Mouse (Mus musculus): Measurements from ENCODE around the gene Itga7. TPM values are rescaled to one million over a fixed set of nuclear protein-coding genes. Genes with fewer than 3 reads are reported as not detected.
A peak's percentile ranks its signal among the peaks of the same experiment; 100 is the strongest.

The Itga7 gene
- 10 to 100 TPM; 29.5 to 35.4 (median 31.6) TPM for total RNA-seq (2022)

GRCm38 (mm10) chr10:128933574-128933973 lies at the start of gene Itga7:
Gene Itga7 (plus strand): TSS chr10:128933818.
- no peak for DNase-seq (ENCODE audit: low spot score in 2 of 2)

- DNase-seq (ENCODE audit: low spot score in 2 of 2): no peak
Measured at GRCm38 (mm10) chr10:128888941-128889827, 44.4 kb upstream of the Itga7 start.

- DNase-seq (ENCODE audit: low spot score in 2 of 2): no peak
Measured at GRCm38 (mm10) chr10:128889846-128890245, 43.8 kb upstream of the Itga7 start.

- DNase-seq (ENCODE audit: low spot score in 2 of 2): no peak
Measured at GRCm38 (mm10) chr10:128890383-128891295, 43.0 kb upstream of the Itga7 start.

GRCm38 (mm10) chr10:128891296-128892094 lies 42.1 kb upstream of the Itga7 start, which contains the start of gene Gdf11:
Gene Gdf11 (minus strand): TSS chr10:128891718.
- DNase-seq (ENCODE audit: low spot score in 2 of 2): no peak

GRCm38 (mm10) chr10:128892246-128892645 lies 41.4 kb upstream of the Itga7 start:
- DNase-seq (ENCODE audit: low spot score in 2 of 2): no peak

GRCm38 (mm10) chr10:128895437-128895836 lies 38.2 kb upstream of the Itga7 start:
- peak; percentile 67 to 81 for DNase-seq (ENCODE audit: low spot score in 2 of 2)

- DNase-seq (ENCODE audit: low spot score in 2 of 2): peak; percentile 63 to 74
Measured at GRCm38 (mm10) chr10:128895952-128896693, 37.5 kb upstream of the Itga7 start.

- no peak for DNase-seq (ENCODE audit: low spot score in 2 of 2)
Measured at GRCm38 (mm10) chr10:128896807-128897206, 36.8 kb upstream of the Itga7 start.

GRCm38 (mm10) chr10:128897501-128897900 lies 36.1 kb upstream of the Itga7 start:
- no peak for DNase-seq (ENCODE audit: low spot score in 2 of 2)

GRCm38 (mm10) chr10:128899759-128900490 lies 33.7 kb upstream of the Itga7 start:
- DNase-seq (ENCODE audit: low spot score in 2 of 2): no peak

GRCm38 (mm10) chr10:128900698-128901097 lies 32.9 kb upstream of the Itga7 start, which contains the start of gene Cd63:
Gene Cd63 (plus strand): TSS chr10:128900989.
- no peak for DNase-seq (ENCODE audit: low spot score in 2 of 2)

GRCm38 (mm10) chr10:128901409-128901808 lies 32.2 kb upstream of the Itga7 start:
- DNase-seq (ENCODE audit: low spot score in 2 of 2): no peak

- no peak for DNase-seq (ENCODE audit: low spot score in 2 of 2)
Measured at GRCm38 (mm10) chr10:128902409-128902988, 31.1 kb upstream of the Itga7 start.

- no peak for DNase-seq (ENCODE audit: low spot score in 2 of 2)
Measured at GRCm38 (mm10) chr10:128904812-128905211, 28.8 kb upstream of the Itga7 start.

GRCm38 (mm10) chr10:128908778-128909448 lies 24.7 kb upstream of the Itga7 start:
- DNase-seq (ENCODE audit: low spot score in 2 of 2): no peak

- DNase-seq (ENCODE audit: low spot score in 2 of 2): peak; percentile 68 to 77
Measured at GRCm38 (mm10) chr10:128909567-128910028, 24.0 kb upstream of the Itga7 start.

- DNase-seq (ENCODE audit: low spot score in 2 of 2): peak in 1 of 2 experiments; percentile 55
Measured at GRCm38 (mm10) chr10:128910066-128910841, 23.4 kb upstream of the Itga7 start.

All from layer of hippocampus, adult 8-10 months (tissue).